Mouse (Mus musculus) lung, adult 2 months (tissue): ENCODE measurements around the gene Ap2a1.

ENCODE experiments used
- CTCF ChIP-seq: fragments of 200-500 bp; IDR thresholded peaks from 2 replicates; pipeline ENCODE4 v1.5.1; 2011; ENCODE audit warnings: mild to moderate bottlenecking, low read length, control low read depth; ENCODE audit not compliant: insufficient read depth
- POLR2A ChIP-seq: fragments of 200-500 bp; IDR thresholded peaks from 2 replicates; pipeline ENCODE4 v1.6.1; 2011; ENCODE audit warnings: low read depth, mild to moderate bottlenecking, control low read depth, low read length, borderline replicate concordance; ENCODE audit errors: extremely low read depth

GRCm38 (mm10) chr7:44975117-44975419, 45.8 kb upstream of the Ap2a1 start:
- TF ChIP-seq POLR2A, result no peak
- TF ChIP-seq CTCF, result no peak
